Mouse (Mus musculus): ENCODE measurements around the gene Tbl2.

Tbl2 gene

DNA sequence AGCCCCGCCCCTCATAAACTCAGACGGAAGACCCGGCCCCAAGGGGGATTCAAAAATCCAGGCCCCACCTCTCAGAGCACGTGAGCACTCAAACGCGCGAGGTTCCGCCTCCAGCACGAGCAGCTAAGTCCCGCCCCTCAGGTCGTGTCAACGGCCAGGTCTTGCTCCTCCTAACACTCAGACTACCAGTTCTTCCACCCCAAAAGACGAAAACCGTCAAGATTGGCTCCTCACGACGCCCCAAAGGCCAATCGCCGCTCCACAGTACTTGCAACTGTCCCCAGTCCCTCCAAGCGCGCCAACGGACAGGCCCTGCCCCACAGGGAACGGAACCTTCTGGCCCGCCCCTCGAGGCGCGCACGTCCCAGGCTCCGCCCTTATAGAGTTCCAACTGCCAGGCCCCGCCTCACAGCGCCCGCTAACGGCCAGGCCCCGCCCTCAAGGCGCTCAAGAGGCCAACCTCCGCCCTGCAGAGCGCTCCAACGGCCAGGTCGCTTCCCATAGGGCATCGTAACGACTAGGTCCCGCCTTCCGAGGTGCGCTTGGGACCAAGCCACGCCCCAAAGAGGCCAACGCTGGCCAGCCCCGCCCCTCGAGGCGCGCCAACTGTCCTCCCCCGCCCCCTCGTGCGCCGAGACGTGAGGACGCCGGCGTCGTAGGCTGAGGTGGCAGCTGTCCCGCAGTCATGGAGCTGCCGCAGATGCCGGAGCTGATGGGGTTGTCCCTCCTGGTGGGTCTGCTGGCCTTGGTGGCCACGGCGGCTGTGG lies at the start of gene Tbl2:
Tbl2 (plus strand) TSS at position 605 of the 767 bp plus-strand sequence.
- peak; percentile 99 for DNase-seq (ENCODE audit: low spot score in 2 of 2)

DNA sequence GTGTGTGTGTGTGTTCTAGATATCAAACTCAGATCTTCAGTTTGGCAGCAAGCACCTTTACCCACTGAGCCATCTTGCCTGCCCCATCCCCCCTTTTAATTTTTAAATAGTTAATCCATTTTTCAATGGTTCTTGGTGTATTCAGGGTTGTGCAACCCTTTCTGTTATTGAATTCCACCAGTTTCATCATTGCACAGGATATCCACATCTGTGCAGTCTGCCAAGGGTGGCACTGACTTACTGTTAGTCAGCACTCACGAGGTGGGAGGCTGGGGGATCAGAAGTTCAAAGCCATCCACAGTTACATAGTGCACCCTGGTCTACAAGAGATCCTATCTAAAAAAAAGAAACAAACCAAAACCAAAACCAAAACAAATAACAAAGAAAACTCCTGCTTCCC lies 48.5 kb upstream of the Tbl2 start:
- DNase-seq (ENCODE audit: low spot score in 2 of 2), result no peak

DNA sequence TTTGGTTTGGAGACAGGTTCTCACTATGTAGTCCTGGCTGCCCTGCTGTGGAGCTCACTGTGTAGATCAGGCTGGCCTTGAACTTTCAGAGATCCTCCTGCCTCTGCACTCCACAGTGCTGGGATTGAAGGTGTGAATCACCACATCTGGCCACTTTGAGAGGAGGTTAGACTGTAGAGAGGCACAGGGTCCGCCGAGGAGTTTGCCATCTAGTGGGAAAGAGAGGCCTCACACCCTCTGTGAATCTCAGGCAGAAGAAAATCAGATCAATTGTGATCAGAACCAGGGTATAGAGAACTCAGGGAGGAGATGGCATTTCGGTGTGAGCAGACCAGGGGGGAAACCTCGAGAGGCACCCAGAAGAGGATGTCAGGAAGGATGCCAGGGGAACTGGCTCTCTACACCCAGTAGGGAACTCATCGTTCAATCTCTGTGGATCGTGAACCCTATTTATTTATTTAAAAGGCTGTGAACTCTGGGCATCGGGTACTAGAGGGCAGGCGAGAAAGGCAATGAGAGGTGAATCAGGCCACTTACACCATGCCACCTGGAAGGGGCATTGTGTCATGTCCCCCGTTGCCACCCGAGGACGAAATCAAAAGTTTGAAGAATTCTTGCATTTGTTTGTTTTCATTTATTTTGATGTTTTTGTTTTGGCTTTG lies 45.3 kb upstream of the Tbl2 start:
- DNase-seq (ENCODE audit: low spot score in 2 of 2), result peak in 1 of 2 experiments; percentile 27

DNA sequence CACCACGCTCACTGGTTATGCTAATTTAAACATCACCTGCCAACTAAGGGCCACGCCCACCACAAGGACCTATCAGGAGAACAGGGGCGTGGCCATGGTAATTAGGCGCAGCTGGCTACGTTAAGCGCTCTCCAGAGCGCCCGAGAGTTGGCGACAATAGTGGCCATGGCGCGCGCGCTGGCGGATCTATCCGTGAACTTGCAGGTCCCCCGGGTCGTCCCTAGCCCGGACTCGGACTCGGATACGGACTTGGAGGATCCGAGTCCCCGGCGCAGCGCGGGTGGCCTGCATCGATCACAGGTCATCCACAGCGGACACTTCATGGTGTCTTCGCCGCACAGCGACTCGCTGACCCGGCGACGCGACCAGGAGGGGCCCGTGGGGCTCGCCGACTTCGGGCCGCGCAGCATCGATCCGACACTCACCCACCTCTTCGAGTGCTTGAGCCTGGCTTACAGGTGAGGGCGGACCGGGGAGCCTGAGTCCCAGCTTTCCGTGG lies 42.6 kb upstream of the Tbl2 start:
- peak; percentile 41 to 56 for DNase-seq (ENCODE audit: low spot score in 2 of 2)

DNA sequence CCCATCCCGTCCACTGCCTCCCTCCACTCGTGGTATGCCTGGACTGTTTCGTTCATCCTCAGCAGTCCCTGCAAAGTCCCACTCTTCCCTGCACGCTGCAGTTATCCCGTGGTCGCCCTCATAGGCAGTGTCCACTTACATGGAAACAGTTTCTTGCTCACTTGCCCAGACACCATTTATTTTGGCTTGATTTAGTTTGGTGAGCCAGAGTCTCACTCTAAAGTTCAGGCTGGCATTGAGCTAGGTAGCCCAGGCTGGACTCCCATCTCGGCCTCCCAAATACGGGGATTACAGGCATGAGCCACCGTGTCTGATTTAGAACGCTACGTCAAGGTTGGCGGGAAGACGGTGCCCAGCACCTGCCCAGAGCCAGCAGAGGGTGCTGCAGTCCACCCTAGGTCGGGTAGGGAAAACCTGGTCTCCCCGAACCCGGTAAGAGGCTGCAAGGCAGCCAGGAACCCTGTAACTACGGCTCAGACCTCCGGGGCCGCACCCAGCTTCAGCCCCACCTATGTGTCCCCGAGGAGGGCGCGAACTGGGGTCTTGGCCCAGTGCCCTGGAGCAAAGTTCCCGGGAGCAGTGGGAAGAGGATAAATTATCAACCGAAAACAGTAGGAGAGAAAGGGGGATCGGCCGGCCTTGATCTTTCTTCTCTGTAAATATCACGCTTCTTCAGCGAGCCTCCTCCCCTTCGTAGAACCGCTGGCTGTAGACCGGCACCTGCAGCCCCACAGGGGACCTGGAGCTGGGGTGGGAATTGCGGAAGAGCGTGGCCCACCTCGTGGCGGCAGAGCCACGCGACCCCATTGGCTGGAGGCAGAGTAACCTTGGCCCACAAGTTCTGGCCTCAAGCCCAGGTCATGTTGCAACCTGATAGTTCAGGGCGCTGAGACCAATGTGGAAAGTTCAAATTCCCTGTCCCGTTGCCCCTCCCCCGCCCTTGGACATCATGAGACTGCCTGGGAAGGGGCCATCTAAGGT lies 41.6 kb upstream of the Tbl2 start:
- DNase-seq (ENCODE audit: low spot score in 2 of 2), result peak; percentile 5 to 25

DNA sequence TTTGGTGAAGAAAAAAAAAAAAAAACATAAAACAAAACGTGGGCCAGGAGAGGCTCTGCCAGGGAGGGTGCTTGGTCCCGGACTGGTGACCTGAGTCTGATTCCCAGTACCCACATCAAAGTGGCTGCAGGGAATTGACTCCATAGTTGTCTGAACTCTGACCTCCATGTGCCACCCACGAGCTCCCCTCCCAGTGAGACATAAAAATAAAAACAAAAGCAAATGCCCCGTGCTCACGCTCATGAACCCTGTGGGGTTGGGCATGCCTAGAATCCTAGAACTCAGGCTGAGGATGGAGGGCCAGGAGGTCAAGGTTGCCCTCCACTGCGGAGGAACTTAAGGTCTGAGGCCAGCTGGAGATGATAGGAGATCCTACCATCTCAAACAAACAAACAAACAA lies 40.4 kb upstream of the Tbl2 start:
- DNase-seq (ENCODE audit: low spot score in 2 of 2), result no peak

DNA sequence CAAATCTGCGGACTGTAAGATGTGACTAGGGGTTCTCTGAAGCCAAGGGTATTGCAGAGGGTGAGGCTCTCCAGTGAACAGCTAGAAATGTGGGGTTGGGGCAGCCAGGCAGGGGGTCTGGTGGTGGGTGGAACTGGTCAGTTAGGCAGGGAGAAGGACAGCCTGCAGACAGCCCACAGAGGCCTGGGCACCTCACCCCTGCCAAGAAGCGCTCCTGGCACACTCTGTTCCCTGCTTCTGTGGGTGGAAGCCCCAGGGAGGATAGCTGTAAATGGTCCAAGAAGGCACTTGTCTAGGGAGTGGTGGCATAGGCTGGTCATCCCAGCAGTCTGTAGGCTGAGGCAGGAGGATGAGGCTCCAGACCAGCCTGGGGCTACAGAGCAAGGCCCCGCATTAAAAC lies 40.0 kb upstream of the Tbl2 start:
- DNase-seq (ENCODE audit: low spot score in 2 of 2), result no peak

DNA sequence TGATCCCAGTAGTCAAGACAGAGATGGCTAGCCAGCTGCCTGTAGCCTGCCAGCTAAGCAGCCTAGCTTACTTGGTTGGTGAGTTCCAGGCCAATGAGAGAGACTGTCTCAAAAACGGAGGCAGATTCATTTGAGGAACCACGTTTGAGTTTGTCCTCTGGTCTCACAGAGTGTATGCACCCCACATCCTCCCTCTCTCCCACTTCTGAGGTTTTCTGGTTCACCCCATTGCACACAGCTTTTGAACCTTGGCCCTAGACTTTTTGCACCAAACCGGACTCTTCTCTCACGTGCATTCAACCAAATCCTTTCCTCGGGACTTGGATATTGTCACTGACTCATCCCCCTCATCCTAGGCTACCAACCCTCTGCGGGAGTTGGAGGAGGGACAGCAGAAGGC lies 39.5 kb upstream of the Tbl2 start:
- no peak for DNase-seq (ENCODE audit: low spot score in 2 of 2)

DNA sequence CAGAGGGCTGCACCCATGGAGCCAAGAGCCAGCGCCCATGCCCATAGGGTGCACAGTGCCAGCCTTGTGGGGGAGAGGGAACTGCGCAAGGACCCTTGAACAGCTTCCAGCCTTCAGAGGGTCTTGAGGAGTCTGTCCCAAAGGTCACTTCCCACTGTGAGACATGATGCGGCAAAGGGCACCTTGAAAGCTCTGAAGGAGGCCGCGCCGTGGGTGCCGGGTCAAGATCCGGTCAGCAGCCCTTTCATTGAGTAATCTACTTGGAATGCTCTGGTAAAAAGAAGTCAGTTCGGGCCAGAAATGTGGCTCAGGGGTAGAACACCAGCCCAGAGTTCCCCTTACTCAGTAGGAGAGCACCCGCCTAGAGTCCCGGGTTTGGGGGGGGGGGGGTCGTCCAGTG lies 35.7 kb upstream of the Tbl2 start:
- DNase-seq (ENCODE audit: low spot score in 2 of 2), result no peak

DNA sequence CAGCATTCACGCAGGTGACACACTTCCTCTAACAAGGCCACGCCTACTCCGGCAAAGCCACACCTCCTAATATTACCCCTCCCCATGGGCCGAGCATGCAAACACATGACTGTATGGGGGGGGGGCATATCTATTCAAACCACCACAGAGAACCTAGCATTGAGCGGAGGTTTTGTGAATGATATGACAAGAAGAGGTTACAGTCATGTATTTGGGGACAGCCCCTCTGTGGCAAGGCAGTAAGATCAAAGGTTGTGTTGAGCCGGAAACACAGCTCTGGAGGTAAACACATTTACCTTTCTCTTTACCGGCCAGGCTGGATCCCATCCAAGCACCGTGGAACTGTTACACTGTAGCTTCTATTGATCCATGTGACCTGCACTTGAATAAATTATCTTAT lies 34.2 kb upstream of the Tbl2 start:
- DNase-seq (ENCODE audit: low spot score in 2 of 2), result peak; percentile 9 to 22

DNA sequence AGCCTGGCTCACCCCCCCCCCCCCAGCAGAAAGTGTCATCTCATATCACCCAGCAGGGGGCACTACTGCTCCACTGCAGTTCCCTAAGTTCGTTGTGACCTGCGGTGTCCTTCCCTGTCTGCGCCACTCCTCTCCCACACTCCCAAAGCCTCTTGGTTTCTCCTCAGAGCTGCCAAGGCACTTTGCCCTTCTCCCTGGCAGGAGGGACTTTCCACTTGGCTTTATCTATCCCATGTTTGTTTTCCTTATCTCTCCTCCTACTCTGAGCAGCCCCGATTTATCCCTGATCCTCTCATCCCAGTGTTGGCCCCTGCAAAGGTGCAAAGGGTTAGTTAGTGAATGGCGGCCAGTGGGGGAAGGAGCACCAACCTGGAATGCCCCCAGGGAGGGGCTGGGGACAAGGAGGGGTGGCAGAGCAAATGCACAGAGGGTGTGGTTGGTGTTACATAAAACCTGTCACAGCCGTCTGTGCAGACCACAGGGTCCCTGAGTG lies 30.8 kb upstream of the Tbl2 start:
- peak; percentile 43 to 58 for DNase-seq (ENCODE audit: low spot score in 2 of 2)

DNA sequence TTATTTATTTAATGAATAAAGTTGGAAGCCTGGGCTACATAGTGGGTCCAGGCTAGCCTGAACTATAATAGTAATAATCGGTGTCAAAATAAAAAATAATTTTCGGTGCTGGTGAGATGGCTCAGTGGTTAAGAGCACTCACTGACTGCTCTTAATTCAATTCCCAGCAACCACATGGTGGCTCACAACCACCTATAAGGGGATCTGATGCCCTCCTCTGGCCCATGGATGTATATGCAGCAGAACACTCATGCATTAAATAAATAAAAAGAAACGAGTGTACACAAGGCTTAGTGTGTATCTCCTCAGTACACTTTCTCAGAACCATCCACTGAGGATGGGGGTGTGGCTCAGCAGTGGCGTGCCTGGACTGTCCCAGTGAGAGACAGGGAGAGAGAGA lies 28.7 kb upstream of the Tbl2 start:
- DNase-seq (ENCODE audit: low spot score in 2 of 2), result no peak

DNA sequence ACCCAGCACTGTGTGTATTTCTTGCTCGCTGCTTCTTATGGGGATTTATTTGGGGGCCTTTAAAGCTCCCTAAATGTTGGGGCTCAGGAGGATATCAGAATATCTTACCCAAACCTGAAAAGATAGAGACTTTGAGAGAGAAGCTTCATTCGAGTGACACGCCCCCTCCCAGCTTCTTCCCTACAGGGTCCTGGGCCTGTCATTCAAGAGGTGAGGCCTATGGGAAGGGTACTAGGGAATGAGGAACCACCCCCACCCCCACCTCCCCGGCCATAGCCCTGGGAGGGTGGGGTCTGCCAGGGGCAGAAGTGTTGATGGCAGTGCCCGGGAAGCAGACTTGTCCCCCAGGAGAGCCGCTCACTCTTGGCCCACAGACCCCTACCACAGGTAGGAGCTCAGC lies 23.3 kb upstream of the Tbl2 start:
- no peak for DNase-seq (ENCODE audit: low spot score in 2 of 2)

DNA sequence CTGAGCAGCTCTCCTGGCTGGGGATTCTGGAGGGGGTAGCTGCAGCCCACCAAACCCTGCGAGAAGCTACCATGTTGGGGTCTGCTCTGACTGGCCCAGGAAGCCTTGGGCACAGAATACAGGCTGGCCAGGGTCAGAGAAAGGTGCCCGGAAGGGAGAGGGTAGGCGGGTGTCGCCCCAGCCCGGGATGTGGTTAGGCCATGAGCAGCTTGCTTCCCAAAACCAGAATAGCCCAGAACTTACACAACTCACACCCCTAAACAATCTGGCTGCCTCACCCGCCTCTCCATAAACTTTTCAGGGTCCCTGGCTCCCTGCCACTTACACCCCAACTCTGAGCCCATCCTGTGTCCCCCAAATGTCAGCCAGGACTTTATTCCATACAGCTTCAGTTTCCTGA lies 21.8 kb upstream of the Tbl2 start:
- no peak for DNase-seq (ENCODE audit: low spot score in 2 of 2)

DNA sequence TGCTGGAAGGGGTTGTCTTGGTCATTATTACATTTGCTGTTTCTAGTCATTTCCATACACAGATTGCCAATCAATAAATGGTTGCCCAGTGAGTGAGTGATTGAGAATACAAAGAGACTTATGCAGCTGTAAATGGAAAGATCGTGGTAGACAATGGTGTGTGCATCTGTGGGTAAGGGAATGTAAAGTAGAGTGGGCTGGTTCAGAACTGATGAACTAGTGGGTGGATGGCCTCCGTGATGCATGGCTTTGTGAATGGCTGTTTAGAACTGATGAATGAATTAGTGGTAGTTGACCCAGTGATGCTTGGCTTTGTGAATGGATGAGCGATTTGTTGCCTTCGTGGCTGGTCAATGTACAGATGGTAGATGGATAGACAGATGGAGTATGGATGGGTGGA lies 19.7 kb upstream of the Tbl2 start:
- DNase-seq (ENCODE audit: low spot score in 2 of 2), result no peak

DNA sequence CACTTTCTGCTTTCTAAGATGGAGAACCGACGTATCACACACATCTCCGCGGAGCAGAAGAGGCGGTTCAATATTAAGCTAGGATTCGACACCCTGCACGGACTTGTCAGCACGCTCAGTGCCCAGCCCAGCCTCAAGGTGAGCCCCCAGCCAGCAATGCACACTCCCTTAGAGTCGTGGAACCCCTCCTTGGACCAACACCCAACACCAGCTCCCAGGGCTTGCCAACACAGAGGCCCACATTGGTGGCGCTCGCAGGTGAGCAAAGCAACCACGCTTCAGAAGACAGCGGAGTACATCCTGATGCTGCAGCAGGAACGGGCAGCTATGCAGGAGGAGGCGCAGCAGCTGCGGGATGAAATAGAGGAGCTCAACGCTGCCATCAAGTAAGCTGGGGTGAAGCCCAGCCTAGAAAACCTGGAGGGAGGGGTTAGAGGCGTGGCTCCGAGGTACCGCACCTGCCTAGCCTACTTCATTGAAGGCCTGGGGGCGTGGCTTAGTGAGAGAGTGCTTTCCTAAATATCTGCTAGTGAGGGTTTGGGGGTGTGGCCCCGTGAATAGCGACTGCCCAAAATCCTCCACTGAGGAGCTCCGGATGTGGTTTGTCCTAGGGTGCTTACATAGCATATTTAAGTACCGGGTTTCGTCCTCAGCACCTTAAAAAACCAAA lies 15.6 kb upstream of the Tbl2 start:
- peak; percentile 37 to 63 for DNase-seq (ENCODE audit: low spot score in 2 of 2)

DNA sequence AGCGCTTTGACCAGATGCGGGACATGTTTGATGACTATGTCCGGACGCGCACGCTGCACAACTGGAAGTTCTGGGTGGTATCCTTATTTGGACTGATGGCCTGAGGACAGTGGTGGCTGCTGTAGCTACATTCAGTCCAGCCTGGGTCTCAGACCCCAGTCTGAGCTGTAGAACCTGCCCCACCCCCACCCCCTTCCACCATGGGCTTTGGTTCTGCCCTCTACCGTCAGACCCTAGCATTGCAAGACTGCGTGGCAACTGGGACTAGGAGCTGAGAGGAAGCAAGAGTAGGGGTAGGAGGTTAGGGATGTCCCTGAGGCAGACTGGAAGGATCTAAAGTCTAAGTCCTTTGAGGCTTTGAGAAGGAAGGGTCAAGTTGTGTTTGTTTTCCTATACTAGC lies 14.9 kb upstream of the Tbl2 start:
- peak; percentile 44 to 60 for DNase-seq (ENCODE audit: low spot score in 2 of 2)

DNA sequence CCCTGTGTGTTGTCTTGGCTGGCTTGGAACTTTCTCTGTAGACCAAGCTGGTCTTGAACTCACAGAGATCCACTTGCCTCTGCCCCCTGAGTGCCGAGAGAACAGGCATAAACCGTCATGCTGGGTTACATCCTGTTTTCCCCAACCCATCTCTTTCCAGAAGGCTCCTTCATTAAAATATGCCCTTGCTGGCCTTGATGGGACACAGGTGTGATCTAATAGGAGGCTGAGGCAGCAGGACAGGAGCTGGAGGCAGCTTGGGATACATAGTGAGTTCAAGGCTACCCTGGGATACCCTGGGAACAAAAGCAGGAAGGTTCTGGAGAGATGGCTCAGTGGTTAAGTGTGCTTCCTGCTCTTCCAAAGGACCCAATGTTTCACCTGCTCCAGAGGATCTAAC lies 9.6 kb upstream of the Tbl2 start:
- no peak for DNase-seq (ENCODE audit: low spot score in 2 of 2)

DNA sequence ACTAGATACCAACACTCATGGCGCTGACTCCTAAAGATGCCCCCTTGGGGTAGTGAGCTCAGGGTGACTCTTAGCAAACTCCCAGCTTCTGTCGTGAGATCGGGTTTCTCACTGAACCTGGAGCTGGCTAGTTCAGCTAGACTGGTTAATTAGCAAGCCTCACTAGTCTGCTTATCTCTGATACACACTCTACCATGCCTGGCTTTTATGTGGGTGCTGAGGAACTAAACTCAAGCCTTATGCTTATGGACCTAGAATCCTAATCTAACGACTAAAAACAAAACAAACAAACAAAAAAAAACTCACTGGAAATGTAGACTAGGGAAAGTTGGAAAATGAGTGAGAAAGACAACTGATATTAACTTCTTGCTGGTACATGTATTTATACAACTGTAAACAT lies 5.0 kb upstream of the Tbl2 start:
- no peak for DNase-seq (ENCODE audit: low spot score in 2 of 2)

DNA sequence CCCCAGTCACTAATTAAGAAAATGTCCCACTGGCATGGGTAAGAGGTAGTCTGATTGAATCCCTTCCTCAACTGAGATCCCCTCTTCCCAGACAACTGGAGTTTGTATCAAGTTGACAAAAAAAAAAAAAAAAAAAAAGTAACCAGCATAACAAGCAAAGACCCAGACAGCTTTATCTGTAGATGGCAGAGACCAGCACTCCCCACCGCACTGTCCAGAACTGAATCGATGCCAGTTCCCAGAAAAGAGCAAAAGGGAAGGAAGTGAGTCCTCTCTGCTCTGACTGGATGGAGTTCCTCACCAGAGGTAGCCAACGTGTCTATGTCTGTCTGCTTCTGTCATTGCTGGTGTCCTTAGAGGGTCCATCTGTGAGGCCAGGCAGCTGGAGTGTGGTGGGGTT lies 3.9 kb upstream of the Tbl2 start:
- no peak for DNase-seq (ENCODE audit: low spot score in 2 of 2)

DNA sequence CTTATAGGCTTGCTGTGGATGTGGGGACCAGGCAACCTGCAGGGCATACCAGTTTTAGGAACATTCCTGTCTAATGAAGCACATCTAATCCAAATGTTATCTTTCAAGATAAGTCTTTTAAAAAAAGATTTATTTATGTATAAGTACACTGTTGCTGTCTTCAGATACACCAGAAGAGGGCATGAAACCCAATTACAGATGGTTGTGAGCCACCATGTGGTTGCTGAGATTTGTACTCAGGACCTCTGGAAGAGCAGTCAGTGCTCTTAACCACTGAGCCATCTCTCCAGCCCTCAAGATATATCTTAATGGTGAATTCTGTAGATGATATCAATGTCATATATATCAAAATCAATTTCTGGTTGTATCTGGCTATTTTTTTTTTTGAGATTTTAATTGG lies 3.5 kb upstream of the Tbl2 start:
- DNase-seq (ENCODE audit: low spot score in 2 of 2), result no peak

DNA sequence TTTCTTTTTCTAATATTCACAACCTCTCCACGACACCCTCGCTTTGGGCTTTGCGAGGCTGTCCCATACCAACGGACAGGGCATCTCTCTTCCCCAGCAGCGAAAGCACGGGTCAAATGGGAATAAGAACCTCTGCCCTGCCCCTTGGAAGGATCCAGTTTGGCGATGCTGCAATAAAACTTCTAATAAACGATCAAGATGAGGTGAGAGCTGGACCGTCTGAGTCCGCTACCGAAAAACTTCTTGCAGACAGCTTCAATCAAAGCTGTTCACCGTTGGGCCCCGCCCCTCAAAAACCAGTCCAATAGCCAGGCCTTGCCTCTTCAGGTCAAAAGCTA lies 773 bp upstream of the Tbl2 start:
- no peak for DNase-seq (ENCODE audit: low spot score in 2 of 2)
